Mouse (Mus musculus): ENCODE data around the gene Svep1. TPM values are rescaled to one million over a fixed set of nuclear protein-coding genes. Genes with fewer than 3 reads are reported as not detected.
A peak's percentile ranks its signal among the peaks of the same experiment; 100 is the strongest.

Svep1 gene
- polyA plus RNA-seq, 1 experiment from 2014 or later: 0.46 TPM

GRCm38 (mm10) chr4:58205750-58206114 is 927 bp downstream of the Svep1 start:
- no peak overlapping the region for H3K27ac ChIP-seq (ENCODE audit: low read length)
- H3K9ac ChIP-seq (ENCODE audit: low read depth, low read length): no peak overlapping the region
- H3K4me2 ChIP-seq (ENCODE audit: low read depth, low read length): peak overlapping the region; percentile 46; the same call in 1 of the 2 replicates

GRCm38 (mm10) chr4:58201703-58202102 is 5.0 kb downstream of the Svep1 start:
- no peak overlapping the region for H3K27ac ChIP-seq (ENCODE audit: low read length)
- WGBS (ENCODE audit: insufficient replicate concordance): 57% methylated on average over 2 of the region's 2 CpGs

More at GRCm38 (mm10) chr4:58205750-58206114, 927 bp downstream of the Svep1 start:
- Histone ChIP-seq H3K4me1 (ENCODE audit: control insufficient read depth, low read depth, low read length) (no peaks in the 10 kb centered on the region), H3K36me3 (ENCODE audit: control insufficient read depth, insufficient read depth) (no peaks in the 10 kb centered on the region), H3K9me3 (replicated peaks; ENCODE audit: control insufficient read depth, low read length) (no peaks in the 10 kb centered on the region), H3K4me3 (ENCODE audit: low read depth, low read length) (peak overlapping the region; percentile 38), H3K27me3 (ENCODE audit: control insufficient read depth, insufficient read depth, low read depth, low read length) (peaks cover 18% of the 10 kb centered on the region)
- ATAC-seq (ENCODE audit: low read depth): no peak
- under 1% methylated on average over 30 of the region's 31 CpGs for WGBS (ENCODE audit: insufficient replicate concordance)

GRCm38 (mm10) chr4:58200826-58201225 is 5.8 kb downstream of the Svep1 start:
- peaks cover 5% of the 10 kb centered on the region for H3K27me3 ChIP-seq (ENCODE audit: control insufficient read depth, insufficient read depth, low read depth, low read length)
- no peak overlapping the region for H3K4me3 ChIP-seq (ENCODE audit: low read depth, low read length)
- no peaks in the 10 kb centered on the region for H3K36me3 ChIP-seq (ENCODE audit: control insufficient read depth, insufficient read depth)
- no peak overlapping the region for H3K27ac ChIP-seq (ENCODE audit: low read length)
- no peak overlapping the region for H3K4me2 ChIP-seq (ENCODE audit: low read depth, low read length)
- no peak for ATAC-seq (ENCODE audit: low read depth)
- WGBS (ENCODE audit: insufficient replicate concordance): 38% methylated on average over 4 of the region's 4 CpGs
- H3K4me1 ChIP-seq (ENCODE audit: control insufficient read depth, low read depth, low read length): no peaks in the 10 kb centered on the region
- no peak overlapping the region for H3K9ac ChIP-seq (ENCODE audit: low read depth, low read length)
- H3K9me3 ChIP-seq (replicated peaks; ENCODE audit: control insufficient read depth, low read length): no peaks in the 10 kb centered on the region; the same call in 1 of the 2 replicates

More at GRCm38 (mm10) chr4:58201703-58202102, 5.0 kb downstream of the Svep1 start:
- H3K9me3 ChIP-seq (replicated peaks; ENCODE audit: control insufficient read depth, low read length): no peaks in the 10 kb centered on the region
- H3K9ac ChIP-seq (ENCODE audit: low read depth, low read length): no peak overlapping the region
- H3K4me1 ChIP-seq (ENCODE audit: control insufficient read depth, low read depth, low read length): no peaks in the 10 kb centered on the region
- no peaks in the 10 kb centered on the region for H3K36me3 ChIP-seq (ENCODE audit: control insufficient read depth, insufficient read depth)
- H3K4me2 ChIP-seq (ENCODE audit: low read depth, low read length): no peak overlapping the region
- no peak for ATAC-seq (ENCODE audit: low read depth)
- H3K27me3 ChIP-seq (ENCODE audit: control insufficient read depth, insufficient read depth, low read depth, low read length): peaks cover 13% of the 10 kb centered on the region
- H3K4me3 ChIP-seq (ENCODE audit: low read depth, low read length): no peak overlapping the region

- H3K4me3 ChIP-seq (ENCODE audit: low read depth, low read length): no peak overlapping the region
- H3K9ac ChIP-seq (ENCODE audit: low read depth, low read length): no peak overlapping the region
- H3K27ac ChIP-seq (ENCODE audit: low read length): no peak overlapping the region
- ATAC-seq (ENCODE audit: low read depth): no peak
- no peaks in the 10 kb centered on the region; the same call in 1 of the 2 replicates for H3K9me3 ChIP-seq (replicated peaks; ENCODE audit: control insufficient read depth, low read length)
- 67% methylated on average over 4 of the region's 4 CpGs for WGBS (ENCODE audit: insufficient replicate concordance)
- H3K4me2 ChIP-seq (ENCODE audit: low read depth, low read length): no peak overlapping the region
- no peaks in the 10 kb centered on the region for H3K4me1 ChIP-seq (ENCODE audit: control insufficient read depth, low read depth, low read length)
- H3K27me3 ChIP-seq (ENCODE audit: control insufficient read depth, insufficient read depth, low read depth, low read length): no peaks in the 10 kb centered on the region
- no peaks in the 10 kb centered on the region for H3K36me3 ChIP-seq (ENCODE audit: control insufficient read depth, insufficient read depth)
These were observed 9.4 kb downstream of the Svep1 start for GRCm38 (mm10) chr4:58197230-58197629.

- Histone ChIP-seq H3K4me1 (ENCODE audit: control insufficient read depth, low read depth, low read length) (no peaks in the 10 kb centered on the region), H3K27me3 (ENCODE audit: control insufficient read depth, insufficient read depth, low read depth, low read length) (no peaks in the 10 kb centered on the region), H3K27ac (ENCODE audit: low read length) (no peak overlapping the region), H3K9ac (ENCODE audit: low read depth, low read length) (no peak overlapping the region), H3K4me2 (ENCODE audit: low read depth, low read length) (no peak overlapping the region), H3K4me3 (ENCODE audit: low read depth, low read length) (no peak overlapping the region), H3K9me3 (replicated peaks; ENCODE audit: control insufficient read depth, low read length) (no peaks in the 10 kb centered on the region; the same call in 1 of the 2 replicates), H3K36me3 (ENCODE audit: control insufficient read depth, insufficient read depth) (no peaks in the 10 kb centered on the region)
- ATAC-seq (ENCODE audit: low read depth): no peak
- WGBS (ENCODE audit: insufficient replicate concordance): 48% methylated on average over 4 of the region's 4 CpGs
These were observed 9.9 kb downstream of the Svep1 start for GRCm38 (mm10) chr4:58196795-58197194.

- Histone ChIP-seq H3K4me2 (ENCODE audit: low read depth, low read length) (no peak overlapping the region), H3K9ac (ENCODE audit: low read depth, low read length) (no peak overlapping the region), H3K27ac (ENCODE audit: low read length) (no peak overlapping the region), H3K4me1 (ENCODE audit: control insufficient read depth, low read depth, low read length) (no peaks in the 10 kb centered on the region), H3K9me3 (replicated peaks; ENCODE audit: control insufficient read depth, low read length) (no peaks in the 10 kb centered on the region; the same call in 1 of the 2 replicates), H3K36me3 (ENCODE audit: control insufficient read depth, insufficient read depth) (no peaks in the 10 kb centered on the region), H3K4me3 (ENCODE audit: low read depth, low read length) (no peak overlapping the region), H3K27me3 (ENCODE audit: control insufficient read depth, insufficient read depth, low read depth, low read length) (no peaks in the 10 kb centered on the region)
- 67% methylated on average over 2 of the region's 2 CpGs for WGBS (ENCODE audit: insufficient replicate concordance)
- ATAC-seq (ENCODE audit: low read depth): no peak
These were observed 10.7 kb downstream of the Svep1 start for GRCm38 (mm10) chr4:58195936-58196335.

- no peaks in the 10 kb centered on the region for H3K36me3 ChIP-seq (ENCODE audit: control insufficient read depth, insufficient read depth)
- no peak overlapping the region for H3K27ac ChIP-seq (ENCODE audit: low read length)
- no peaks in the 10 kb centered on the region for H3K4me1 ChIP-seq (ENCODE audit: control insufficient read depth, low read depth, low read length)
- 77% methylated on average over 5 of the region's 5 CpGs for WGBS (ENCODE audit: insufficient replicate concordance)
- H3K27me3 ChIP-seq (ENCODE audit: control insufficient read depth, insufficient read depth, low read depth, low read length): no peaks in the 10 kb centered on the region
- H3K9me3 ChIP-seq (replicated peaks; ENCODE audit: control insufficient read depth, low read length): no peaks in the 10 kb centered on the region
- no peak overlapping the region for H3K4me3 ChIP-seq (ENCODE audit: low read depth, low read length)
- ATAC-seq (ENCODE audit: low read depth): no peak
- no peak overlapping the region for H3K4me2 ChIP-seq (ENCODE audit: low read depth, low read length)
- no peak overlapping the region for H3K9ac ChIP-seq (ENCODE audit: low read depth, low read length)
These were observed 17.4 kb downstream of the Svep1 start for GRCm38 (mm10) chr4:58189281-58189680.

GRCm38 (mm10) chr4:58185401-58185800 is 21.3 kb downstream of the Svep1 start:
- Histone ChIP-seq H3K4me2 (ENCODE audit: low read depth, low read length) (no peak overlapping the region), H3K27me3 (ENCODE audit: control insufficient read depth, insufficient read depth, low read depth, low read length) (no peaks in the 10 kb centered on the region), H3K4me3 (ENCODE audit: low read depth, low read length) (no peak overlapping the region), H3K27ac (ENCODE audit: low read length) (no peak overlapping the region), H3K9ac (ENCODE audit: low read depth, low read length) (no peak overlapping the region), H3K9me3 (replicated peaks; ENCODE audit: control insufficient read depth, low read length) (no peaks in the 10 kb centered on the region), H3K36me3 (ENCODE audit: control insufficient read depth, insufficient read depth) (no peaks in the 10 kb centered on the region), H3K4me1 (ENCODE audit: control insufficient read depth, low read depth, low read length) (no peaks in the 10 kb centered on the region)
- 45% methylated on average over 3 of the region's 3 CpGs for WGBS (ENCODE audit: insufficient replicate concordance)
- no peak for ATAC-seq (ENCODE audit: low read depth)

GRCm38 (mm10) chr4:58184681-58185341 is 21.8 kb downstream of the Svep1 start:
- WGBS (ENCODE audit: insufficient replicate concordance): 56% methylated on average over 5 of the region's 5 CpGs
- Histone ChIP-seq H3K4me1 (ENCODE audit: control insufficient read depth, low read depth, low read length) (no peaks in the 10 kb centered on the region), H3K27ac (ENCODE audit: low read length) (no peak overlapping the region), H3K4me3 (ENCODE audit: low read depth, low read length) (no peak overlapping the region), H3K9me3 (replicated peaks; ENCODE audit: control insufficient read depth, low read length) (no peaks in the 10 kb centered on the region), H3K9ac (ENCODE audit: low read depth, low read length) (no peak overlapping the region), H3K4me2 (ENCODE audit: low read depth, low read length) (no peak overlapping the region), H3K27me3 (ENCODE audit: control insufficient read depth, insufficient read depth, low read depth, low read length) (no peaks in the 10 kb centered on the region), H3K36me3 (ENCODE audit: control insufficient read depth, insufficient read depth) (no peaks in the 10 kb centered on the region)
- ATAC-seq (ENCODE audit: low read depth): no peak
